Mouse (Mus musculus): Measurements from ENCODE around the gene Tmtc2.
A peak's percentile ranks its signal among the peaks of the same experiment; 100 is the strongest.

Tmtc2 gene

DNA sequence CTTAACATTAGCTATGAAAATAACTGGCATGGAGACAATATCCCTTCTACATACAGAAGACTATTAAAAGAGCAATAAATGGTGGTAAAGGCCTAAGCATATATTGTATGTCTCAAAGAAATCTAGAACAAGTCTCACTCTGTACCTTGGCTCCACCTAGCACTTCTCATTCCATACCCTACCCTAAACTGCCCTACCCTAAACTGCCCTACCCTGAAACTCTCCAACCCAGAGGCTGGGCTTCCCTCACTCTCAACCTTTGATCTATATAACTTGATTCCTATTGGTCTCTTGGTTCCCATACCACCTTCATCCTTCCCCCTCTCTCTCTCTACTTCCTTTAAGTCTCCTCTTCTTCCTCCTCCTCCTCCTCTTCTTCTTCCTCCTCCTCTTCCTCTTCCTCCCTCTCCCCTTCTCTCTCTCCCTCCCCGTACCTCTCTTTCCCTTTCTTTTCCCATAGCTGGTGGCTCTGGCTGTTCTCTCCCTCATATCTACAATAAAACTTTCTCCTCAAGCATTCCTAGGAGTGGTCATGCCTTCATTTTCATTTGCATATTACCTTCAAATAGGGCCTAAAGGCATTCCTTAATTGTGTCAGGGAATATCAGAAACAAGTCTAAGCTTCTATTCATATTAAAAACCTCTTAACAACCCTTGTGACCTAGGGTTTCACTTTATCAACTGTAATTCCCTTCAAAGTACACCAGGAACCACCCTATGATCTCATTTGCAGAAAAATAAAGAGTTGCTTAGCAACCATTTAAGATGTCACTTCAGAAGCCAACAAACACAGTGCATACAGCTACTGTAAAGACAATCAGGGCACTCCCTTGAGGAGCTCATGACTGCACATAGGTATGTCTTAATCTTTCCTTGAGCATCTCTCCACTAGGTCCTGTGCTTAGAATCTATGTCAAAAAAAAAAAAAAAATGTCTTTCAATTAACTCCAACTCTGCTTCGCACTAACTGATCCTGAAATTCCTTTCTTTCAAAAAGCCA lies 29.9 kb downstream of the Tmtc2 start:
- no peak for DNase-seq (ENCODE audit: low spot score in 2 of 2)

DNA sequence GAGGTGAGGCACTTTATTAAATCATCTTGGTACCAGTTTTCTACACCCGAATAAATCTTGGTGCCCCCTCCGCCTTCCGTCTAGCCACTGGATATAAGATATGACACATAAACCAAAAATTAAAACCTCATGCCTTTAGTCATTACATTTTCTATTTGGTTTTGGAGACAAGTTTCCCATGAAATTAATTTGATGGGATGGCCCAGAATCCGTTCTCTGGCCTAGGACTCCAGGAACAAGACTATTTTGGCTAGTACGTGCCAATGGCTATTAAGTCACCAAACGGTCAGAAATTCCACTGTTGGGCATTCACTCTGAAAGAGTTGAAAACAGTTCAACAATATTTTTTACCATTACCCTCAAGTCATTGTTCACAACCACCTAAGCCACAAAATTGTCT lies 32.2 kb downstream of the Tmtc2 start:
- no peak for DNase-seq (ENCODE audit: low spot score in 2 of 2)

DNA sequence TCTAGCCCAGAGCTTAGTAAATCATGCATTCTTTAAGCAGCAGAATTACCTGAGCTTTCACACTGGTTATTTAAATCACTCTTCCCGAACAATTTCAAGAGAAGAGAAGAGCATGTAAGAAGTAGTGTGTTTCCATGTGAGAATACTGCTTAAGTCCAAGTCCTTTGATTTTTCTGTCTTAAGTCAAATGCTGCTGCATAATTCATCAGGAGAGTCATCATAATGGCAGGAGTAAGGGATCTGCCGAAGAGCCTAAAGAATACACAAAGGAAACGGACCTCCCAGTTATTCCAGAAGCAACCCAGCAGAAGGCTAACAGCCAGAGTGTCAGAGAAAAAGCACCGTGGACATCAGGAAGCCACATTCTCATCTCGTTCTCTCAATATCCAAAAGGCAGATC lies 34.6 kb downstream of the Tmtc2 start:
- no peak for DNase-seq (ENCODE audit: low spot score in 2 of 2)

DNA sequence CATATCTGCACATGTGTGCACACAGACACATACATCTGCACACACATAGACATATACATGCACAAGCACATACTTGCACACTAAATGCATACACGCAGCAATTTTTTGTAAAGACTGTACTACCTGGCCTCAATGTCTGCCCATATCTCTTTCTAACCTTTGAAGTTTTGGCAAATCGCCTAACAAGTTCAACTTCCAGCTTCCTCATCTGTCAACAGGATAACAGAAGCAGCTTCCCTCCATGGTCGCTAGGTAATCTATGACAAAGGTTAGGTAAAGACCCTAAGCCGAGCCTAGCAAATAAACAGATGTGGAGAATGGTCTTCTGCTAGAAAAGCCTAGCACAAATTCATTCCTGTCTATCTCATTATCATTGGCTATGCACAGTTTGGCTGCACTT lies 37.3 kb downstream of the Tmtc2 start:
- no peak for DNase-seq (ENCODE audit: low spot score in 2 of 2)

DNA sequence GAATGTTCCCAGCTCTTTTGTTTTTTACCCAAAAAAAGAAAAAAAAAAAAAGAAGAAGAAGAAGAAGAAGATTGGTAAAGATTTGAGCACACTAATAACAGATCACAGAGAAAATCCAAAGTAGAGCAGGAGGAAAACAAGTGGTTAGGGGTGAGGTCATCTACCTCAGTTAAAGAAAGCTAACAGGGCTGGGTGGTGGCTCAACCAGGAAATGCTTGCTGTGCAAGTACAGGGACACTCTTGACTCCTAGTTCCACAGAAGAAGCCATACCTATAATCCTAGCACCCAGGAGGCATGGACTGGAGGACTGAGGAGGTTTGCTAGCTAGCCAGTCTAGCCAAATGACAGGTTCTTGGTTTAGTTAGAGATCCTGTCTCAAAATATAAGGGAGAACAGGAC lies 38.4 kb downstream of the Tmtc2 start:
- DNase-seq (ENCODE audit: low spot score in 2 of 2) = no peak

DNA sequence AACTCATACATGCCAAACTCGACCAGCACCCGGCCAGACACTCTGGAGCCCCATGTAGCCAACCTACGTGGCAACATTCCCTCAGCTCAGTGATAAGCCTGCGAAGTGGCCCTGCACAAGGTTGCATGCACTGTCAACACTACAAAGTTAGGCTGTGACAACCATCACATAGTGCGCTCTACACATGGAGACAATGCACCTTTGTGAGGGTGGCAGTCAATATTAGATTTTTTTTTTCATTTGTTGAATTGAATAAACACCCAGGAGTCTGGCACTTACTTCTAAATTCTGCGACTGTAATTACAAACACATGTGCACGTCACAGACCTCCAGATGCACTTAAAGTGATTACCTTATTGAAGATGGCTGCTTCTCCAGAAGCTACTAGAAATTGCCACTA lies 41.5 kb downstream of the Tmtc2 start:
- no peak for DNase-seq (ENCODE audit: low spot score in 2 of 2)

DNA sequence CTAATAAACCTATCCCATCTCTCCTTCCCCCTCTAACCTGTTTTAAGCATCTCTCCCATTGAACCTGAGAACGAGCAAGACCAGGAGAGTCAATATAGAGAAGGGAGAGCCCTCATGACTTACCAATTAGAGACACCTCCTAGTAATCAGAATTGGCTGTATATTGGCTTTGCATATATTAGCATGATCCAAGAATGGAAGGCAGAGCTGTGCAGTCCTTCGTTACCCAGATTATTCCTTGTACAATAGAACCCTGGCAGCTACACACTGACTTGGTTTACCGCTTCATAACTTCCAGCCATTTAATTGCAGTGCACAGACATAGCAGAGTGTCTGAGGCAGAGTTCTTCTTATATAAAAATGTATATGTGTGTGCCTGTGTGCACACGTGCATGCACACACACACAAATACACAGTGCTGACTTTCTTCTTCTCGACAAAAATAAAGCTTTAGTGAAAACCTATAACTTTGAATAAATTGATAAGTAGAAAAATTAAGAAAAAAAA lies 42.2 kb downstream of the Tmtc2 start:
- no peak for DNase-seq (ENCODE audit: low spot score in 2 of 2)

DNA sequence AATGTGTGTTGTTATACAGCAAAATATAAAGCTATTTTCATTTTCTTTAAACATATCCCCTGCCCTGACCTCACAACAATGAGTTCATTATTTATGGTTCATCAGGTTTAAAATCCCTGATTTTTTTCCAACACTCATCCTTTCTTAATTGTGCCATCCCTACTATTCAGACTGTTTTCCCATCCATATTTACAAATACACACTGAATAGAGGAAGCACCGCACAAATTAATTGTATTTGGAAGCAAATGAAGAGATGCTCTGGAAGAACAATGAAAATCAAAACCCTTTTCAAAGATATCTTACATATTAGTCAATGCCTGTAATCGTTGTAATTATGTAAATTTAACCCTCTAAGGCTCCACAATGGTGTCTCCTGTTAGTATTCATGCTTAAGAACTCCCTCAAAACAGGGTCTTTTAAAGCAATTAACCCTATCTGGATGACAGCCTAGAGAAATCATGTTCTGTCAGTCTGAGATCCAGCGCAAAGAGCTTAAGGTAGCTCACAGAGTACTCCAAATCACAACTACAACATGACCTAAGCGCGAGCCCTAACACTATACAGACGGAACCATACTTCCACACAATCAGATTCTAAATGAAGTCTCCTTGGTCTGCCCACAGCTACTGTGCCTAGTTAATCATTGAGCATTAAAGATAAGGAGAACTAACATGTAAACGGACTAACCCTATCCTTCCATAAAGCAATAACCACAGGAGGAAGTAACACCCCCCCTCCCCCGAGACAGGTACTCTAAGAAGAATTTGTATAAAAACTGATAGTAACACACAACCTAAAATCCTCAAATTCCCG lies 43.0 kb downstream of the Tmtc2 start:
- no peak for DNase-seq (ENCODE audit: low spot score in 2 of 2)

DNA sequence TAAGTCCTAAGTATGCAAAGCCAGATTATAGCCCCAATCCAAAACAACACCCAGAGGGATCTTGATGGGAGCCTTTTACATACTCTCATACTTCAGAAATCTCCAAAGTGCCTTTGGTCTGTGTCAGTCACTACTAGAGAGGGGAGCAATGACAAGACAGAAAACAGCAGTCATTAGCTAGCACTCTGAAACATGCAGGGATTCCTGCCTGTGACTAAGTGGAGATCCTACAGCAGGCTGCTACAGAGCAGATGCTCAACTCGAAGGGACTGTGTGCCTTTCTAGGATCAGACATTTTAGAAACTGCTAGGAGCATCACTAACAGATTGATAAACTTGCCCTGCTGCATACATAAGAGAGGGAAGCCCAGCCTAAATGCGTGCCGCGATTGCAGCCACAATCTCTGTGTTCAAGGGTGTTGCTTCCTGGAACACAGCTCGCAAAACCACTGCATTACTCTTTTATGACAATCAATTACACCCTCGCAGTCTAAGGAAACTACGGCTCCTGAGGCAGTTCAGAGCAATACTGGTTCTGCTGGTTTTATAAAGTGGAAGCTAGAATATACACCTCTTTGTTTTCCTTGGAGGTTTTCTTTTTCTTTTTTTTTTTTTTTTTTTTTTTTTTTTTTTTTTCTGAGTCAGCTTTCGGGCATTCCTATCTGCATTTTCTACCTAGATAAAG lies 50.7 kb downstream of the Tmtc2 start:
- DNase-seq (ENCODE audit: low spot score in 2 of 2) = no peak

DNA sequence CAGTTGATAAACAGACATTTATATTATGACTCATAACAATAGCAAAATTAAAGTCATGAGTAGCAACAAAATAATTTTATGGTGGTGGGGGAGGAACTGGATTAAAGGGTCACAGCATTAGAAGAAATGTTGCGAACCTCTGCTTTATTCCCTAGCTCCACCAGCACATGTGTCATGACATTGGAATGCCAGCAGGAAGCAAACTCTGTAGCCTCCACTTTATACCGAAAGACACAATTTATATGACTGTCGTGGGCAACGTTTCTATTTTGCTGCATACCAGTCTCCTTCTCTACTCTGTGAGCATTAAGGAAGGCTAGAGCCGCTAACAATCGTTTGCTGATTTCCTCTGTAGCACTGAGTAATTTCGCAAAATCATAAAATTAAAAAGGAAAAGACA lies 51.8 kb downstream of the Tmtc2 start:
- no peak for DNase-seq (ENCODE audit: low spot score in 2 of 2)

DNA sequence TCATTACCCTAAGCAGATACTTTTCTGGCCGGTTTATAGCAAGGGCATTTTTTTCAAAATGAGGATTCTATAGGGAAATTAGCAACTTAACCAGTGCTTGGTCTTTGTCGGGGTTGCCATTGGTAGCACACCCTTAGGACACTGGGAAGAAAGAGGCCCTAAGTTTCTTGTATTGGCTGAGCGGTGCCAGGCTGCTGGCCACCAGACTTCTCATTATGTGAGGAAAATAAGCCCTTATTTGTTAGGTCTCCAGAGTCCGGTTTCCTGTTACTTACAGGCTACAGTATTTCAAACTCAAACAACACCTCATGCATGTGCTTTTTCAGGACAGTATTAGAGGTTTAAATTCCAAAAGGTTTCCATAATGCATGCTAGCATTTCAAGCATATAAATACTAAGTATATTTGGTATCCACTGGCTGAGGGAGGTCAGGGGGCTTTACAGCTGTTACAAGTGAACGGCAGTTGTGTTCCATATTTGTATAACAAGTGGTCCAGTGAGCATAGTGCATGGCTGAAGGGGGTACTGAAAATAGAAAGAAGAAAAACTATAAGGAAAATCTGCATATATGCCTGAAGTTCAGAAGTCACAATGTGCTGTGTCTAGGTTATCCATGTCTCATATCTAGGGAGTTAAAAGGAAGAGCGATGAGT lies 55.0 kb downstream of the Tmtc2 start:
- DNase-seq (ENCODE audit: low spot score in 2 of 2) = no peak

DNA sequence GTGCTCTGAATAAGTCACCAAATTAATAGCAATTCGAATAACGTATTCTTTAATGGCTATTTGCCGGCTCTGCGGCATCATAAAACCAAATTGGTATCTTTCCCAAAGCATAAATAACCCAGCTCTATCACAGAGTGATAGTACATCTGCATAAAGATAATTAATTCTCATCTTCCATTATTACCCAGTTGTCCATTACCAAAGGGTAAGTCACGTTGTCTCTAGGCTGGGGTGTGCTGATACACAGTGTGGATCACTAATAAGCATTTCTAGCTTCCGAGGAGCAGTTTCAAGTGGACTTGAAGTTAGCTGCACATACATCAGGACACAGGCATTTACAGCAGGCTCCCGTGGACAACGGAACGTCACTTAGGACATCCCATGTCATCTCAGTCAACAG lies 56.1 kb downstream of the Tmtc2 start:
- no peak for DNase-seq (ENCODE audit: low spot score in 2 of 2)

DNA sequence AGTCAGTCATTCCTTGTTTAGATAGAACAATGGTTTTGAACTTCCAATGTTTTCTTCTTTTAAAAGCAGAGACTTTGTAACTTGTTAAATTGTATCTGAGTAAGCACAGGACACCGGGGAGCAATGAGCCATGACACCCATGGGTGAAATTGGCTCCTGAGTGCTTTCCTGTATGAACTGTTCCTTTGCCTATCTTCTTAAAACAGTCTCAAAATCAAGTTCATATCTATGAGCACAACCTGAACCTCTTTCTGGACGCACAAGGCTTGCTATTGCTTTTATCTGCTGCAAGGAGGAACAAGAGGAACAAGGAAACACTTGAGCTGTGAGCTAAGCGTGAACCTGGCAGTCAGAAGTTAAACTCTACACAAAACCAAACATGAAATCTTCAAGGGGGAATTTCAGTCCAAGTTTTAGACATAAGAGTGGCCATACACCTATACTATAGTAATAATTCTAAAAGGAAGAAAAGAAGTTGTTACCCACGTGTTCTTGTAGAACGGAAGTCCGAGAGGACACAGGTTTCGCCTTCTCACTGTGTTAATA lies 60.4 kb downstream of the Tmtc2 start:
- DNase-seq (ENCODE audit: low spot score in 2 of 2) = no peak

DNA sequence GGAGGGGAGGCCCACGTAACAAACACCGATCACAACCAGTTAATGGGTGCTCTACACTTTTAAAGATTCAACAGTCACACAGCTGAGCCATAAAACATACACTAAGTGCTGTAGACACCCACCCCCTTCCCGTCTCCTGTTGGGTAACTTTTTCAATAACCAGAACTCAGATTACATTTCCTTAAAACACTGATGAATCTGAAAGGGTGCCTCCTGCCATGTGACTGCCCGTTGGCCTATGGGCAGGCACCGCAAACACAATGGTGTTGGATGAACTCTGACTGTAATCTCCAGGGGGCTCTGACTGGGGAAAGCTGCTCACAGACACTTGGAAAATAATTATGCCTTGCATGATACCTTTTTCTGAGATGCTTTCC lies 64.4 kb downstream of the Tmtc2 start:
- no peak for DNase-seq (ENCODE audit: low spot score in 2 of 2)

DNA sequence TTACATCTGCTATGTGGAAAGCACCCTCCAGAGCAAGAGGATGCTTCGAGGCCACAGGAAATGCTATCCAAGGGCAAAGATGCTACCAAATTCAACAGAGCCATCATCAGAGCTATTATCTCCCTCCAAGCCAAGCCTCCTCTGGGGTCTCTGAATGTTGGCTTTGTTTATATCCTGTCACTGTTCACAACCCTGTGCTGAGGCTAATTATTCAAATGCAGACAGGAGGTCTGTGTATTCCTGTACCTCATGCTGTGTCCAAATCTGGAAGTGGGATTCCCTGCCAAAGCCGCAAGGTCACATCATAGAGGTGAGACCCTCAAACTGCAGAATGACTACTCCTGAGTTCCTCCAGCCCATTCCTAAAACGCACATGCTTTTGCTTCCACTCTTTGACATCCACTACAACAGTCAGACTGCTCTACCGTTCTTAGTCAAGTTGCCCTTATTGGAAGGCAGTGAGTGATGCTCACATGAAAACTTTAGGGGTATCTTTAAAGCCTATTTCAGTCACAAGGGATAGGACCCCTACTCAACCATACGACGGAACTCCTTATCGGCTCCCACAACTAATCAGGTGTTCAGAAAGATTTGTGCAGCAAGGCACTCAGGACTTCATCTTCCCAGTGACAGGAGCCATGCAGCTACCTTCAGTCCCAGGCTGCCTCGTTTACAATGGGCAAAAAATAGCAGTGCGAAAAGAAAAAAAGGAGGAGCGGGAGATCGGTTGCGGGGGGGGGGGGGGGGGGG lies 64.9 kb downstream of the Tmtc2 start:
- DNase-seq (ENCODE audit: low spot score in 2 of 2) = no peak

DNA sequence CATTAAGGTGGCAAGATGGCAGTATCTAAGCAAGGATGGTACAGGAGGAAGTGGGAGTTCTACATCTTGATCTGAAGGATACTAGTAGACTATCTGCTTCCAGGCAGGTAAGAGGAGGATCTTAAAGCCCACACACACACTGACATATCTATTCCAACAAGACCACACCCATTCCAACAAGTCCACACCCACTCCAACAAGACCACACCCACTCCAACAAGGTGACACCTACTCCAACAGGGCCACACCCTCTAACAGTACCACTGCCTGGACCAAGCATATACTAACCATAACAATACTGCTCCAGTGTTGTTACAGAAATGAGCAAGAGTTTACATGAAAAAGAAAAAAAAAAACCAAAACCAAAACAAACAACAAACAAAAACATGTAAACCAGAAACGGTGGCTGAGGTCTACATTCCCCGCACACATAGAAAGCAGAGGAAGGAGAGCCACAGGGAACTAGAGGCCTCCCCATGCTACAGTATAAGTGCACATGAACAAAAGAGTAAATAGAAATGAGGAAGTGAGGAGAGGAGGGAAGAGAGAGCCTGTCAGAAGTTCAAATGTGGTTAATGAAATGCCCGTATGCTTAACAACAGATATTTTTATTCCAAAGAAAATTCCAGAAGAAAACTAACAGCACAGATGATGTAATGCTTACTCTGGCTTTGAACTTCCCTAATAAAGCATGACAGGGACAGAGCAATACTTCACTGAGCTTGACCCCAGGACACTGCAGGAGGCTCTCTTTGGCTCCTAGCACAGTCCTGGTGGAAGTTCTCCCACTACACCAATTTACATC lies 66.1 kb downstream of the Tmtc2 start:
- DNase-seq (ENCODE audit: low spot score in 2 of 2) = no peak

DNA sequence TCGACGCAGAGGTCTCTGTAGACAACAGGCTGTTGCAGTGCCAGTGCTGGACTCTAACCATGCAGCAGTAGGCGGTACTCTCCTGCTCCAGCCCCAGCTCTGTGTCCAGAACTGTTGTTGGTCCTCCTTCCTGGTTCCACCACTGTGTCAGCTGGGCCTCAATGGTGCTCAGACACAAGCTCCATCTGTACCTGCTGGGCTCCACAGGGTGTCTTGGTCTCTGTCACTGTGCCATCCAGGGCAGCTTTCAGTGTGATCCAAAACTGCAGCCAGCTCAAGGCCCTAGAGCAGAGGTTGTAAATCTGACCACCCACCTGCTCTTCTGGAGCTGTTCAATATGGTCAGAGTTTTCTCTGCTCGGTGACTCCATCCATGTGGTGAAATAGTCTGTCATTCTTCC lies 68.2 kb downstream of the Tmtc2 start:
- no peak for DNase-seq (ENCODE audit: low spot score in 2 of 2)

DNA sequence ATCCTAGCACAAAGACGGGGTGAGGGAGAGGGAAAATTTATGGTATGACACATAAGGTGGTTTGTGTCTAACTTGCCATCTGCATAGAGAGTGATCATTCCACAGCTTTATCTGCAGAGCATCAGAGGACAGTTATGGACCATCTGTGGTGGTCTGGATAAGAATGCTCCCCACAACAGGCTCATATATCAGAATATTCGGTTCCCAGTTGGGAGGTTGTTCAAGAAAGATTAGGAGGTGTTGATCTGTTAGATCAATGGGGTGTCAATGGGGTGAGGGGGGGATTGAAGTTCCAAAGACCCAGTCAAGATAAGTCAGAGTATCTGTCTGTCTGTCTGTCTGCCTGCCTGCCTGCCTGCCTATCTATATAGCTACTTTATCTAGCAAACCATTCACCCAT lies 69.8 kb downstream of the Tmtc2 start:
- DNase-seq (ENCODE audit: low spot score in 2 of 2) = no peak

DNA sequence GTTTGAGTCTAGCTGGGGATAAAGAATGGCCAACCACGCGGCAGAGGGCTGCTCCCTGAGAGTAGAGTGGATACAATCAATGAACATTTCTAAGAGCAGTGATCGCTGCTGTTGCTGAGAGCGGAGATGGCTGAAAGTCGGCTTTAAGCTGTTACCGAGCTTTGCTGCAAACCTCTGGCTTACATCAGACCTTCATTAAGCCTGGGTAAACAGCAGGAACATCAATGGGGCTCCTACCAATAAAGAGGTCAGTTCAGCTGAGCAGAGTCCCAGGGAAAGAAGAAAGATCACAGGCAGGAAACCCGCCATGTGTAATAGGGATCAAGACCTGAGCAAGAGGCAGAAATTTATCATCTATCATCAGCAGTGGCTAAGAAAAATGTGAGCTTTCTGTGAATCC lies 72.5 kb downstream of the Tmtc2 start:
- no peak for DNase-seq (ENCODE audit: low spot score in 2 of 2)

DNA sequence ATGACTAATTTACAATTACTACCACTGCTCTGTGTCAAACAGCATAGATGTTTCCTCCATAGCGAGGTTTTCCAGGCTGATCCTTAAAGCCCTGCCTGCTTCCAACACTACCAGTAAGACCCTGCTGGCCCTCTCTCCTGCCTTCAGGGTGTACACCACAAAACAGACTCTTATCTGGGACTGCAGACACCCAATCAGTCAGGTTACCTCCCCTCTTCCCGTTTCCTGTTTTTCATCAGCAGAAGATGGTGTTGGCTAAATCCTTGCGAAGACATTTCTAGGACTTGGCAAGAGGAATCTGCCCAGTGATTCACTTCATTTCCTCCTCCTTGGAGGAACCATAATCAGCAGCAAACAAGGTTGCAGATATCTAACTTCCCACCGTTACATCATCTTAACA lies 73.8 kb downstream of the Tmtc2 start:
- DNase-seq (ENCODE audit: low spot score in 2 of 2) = peak; percentile 36 to 70
